In the genomic region with DNA sequence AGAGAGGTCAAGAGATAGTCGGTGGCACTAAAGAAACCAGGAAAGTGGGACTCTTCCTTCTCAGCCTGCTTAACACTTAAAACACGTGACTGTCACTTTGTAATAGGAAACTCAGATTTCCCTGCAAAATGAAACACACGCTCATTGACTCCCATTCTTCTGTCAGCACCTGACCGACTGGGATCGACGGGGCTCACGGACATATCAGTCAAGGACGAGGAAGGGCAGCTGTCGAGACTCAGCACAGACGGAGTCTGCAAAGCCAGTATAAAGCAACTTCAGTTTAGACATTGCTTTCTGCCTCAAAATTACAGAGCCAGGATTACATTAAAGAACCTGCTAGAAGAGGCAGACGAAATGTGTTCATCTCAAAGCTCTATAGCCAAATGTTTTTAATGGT, we compare ENCODE assay signal across 21 mouse cellular contexts. TPM values are rescaled to one million over a fixed set of nuclear protein-coding genes. Genes with fewer than 3 reads are reported as not detected.
DNase-seq lines count a peak whose midpoint lies in the region; TF ChIP-seq lines count a peak whose summit lies in the region.
"Had no signal": no experiment of that assay in that cellular context is flagged by ENCODE, and none has a peak within 500 bp of the region (broad histone marks: within the 10 kb centered on the region; RNA-seq: fewer than 3 reads in every experiment).

No protein-coding gene starts in this region.

- intact Hi-C loops in left cerebral cortex, adult 2 months (cut with DNase I): loop anchor here (5.0 kb wide), 1 partner anchor 104 kb away; no protein-coding TSS in a partner anchor
- intact Hi-C loops in left cerebral cortex, postnatal 25 days (cut with DNase I): no loop called here

- no peak overlapping the region for H3K4me3 ChIP-seq in left cerebral cortex, adult 2 months
- H3K4me3 ChIP-seq: embryonic facial prominence, embryonic 13.5 days; embryonic facial prominence, embryonic 15.5 days; erythroblast, embryonic 14.5 days; forebrain, embryonic 10.5 days; forebrain, embryonic 12.5 days had no signal

- no peak for TF ChIP-seq CTCF in left cerebral cortex, adult 2 months (IDR thresholded peaks at IDR 0.05)

- H3K27ac ChIP-seq in left cerebral cortex, adult 2 months: peak overlapping the region; percentile 32; the same call in 1 of the 2 replicates
- H3K27ac ChIP-seq: embryonic facial prominence, embryonic 13.5 days; embryonic facial prominence, embryonic 15.5 days; forebrain, embryonic 10.5 days; forebrain, embryonic 12.5 days had no signal

- DNase-seq in heart, adult 11 months: peak; percentile 68
- no peak for DNase-seq in heart, adult 9 months (ENCODE audit: low spot score in 2 of 2)
- no peak for DNase-seq in left cerebral cortex, adult 2 months (ENCODE audit: extremely low spot score in 1 of 2, low spot score in 2 of 2)
- DNase-seq in left cerebral cortex, postnatal 25 days (ENCODE audit: low spot score in 2 of 2): no peak
- DNase-seq: adrenal gland, adult 2 months; adrenal gland, postnatal 10 days; adrenal gland, postnatal 25 days; cerebellum, adult 11 months; cerebellum, adult 18-20 months; cerebellum, adult 8-10 months; cerebellum, adult 9-11 months; cerebellum, postnatal 14 days; cerebellum, postnatal 36 days; embryo, embryonic 11 days had no signal

RNA-seq across cellular contexts. Expression of gene Gm8994, which starts 41.2 kb away (rescaled TPM):
- not detected for total RNA-seq in left cerebral cortex, adult 2 months (2021)
- total RNA-seq in left cerebral cortex, postnatal 25 days (2021): not detected
- total RNA-seq: adrenal gland, adult 2 months; adrenal gland, postnatal 10 days; adrenal gland, postnatal 25 days; adrenal gland, postnatal 4 days; common myeloid progenitor, adult 5-6 weeks had no signal
